Mouse (Mus musculus) erythroblast, embryonic 14.5 days (primary cell): Measurements from ENCODE around the gene Ern1.

Experiments used
- GATA1 ChIP-seq: IDR thresholded peaks from 2 replicates; pipeline ENCODE4 v1.6.1; 2012; ENCODE audit warnings: low read length, inconsistent platforms, mixed read lengths
- TAL1 ChIP-seq: IDR thresholded peaks from 3 replicates; pipeline ENCODE4 v1.6.1; 2012; ENCODE audit warnings: low read length, inconsistent platforms, mixed read lengths

- TF ChIP-seq TAL1, result no peak
- no peak for TF ChIP-seq GATA1
Measured at GRCm38 (mm10) chr11:106411157-106411556, 76.5 kb downstream of the Ern1 start.
